Mouse (Mus musculus) embryonic facial prominence, embryonic 12.5 days (tissue): ENCODE measurements around the gene Plcb1. TPM values are rescaled to one million over a fixed set of nuclear protein-coding genes. Genes with fewer than 3 reads are reported as not detected.

Experiments used
- ATAC-seq: fragments of 200-750 bp; cut with Nextera tagmentation; 2 replicates; pipeline ENCODE4 v1.8.0; 2017; ENCODE audit not compliant: insufficient number of reproducible peaks, insufficient read depth, low FRiP score, low TSS enrichment
- H3K27ac ChIP-seq: fragments of 300-500 bp; sonication (generic); 2 replicates; pipeline ENCODE4 v1.5.1; 2016; ENCODE audit warnings: mild to moderate bottlenecking
- H3K27me3 ChIP-seq: fragments of 300-500 bp; sonication (generic); 2 replicates; pipeline ENCODE4 v1.6.1; 2016; ENCODE audit warnings: mild to moderate bottlenecking, moderate library complexity
- H3K36me3 ChIP-seq: fragments of 300-500 bp; sonication (generic); 2 replicates; pipeline ENCODE4 v1.6.1; 2016; ENCODE audit warnings: mild to moderate bottlenecking
- H3K4me1 ChIP-seq: fragments of 300-500 bp; sonication (generic); 2 replicates; pipeline ENCODE4 v1.6.1; 2016
- H3K4me2 ChIP-seq: fragments of 300-500 bp; sonication (generic); replicated peaks from 2 replicates; pipeline ENCODE4 v1.6.1; 2016; ENCODE audit warnings: mild to moderate bottlenecking, moderate library complexity
- H3K4me3 ChIP-seq: fragments of 300-500 bp; sonication (generic); 2 replicates; pipeline ENCODE4 v1.5.1; 2016; ENCODE audit warnings: mild to moderate bottlenecking
- H3K9ac ChIP-seq: fragments of 300-500 bp; sonication (generic); 2 replicates; pipeline ENCODE4 v1.6.1; 2016; ENCODE audit warnings: mild to moderate bottlenecking, moderate library complexity
- H3K9me3 ChIP-seq: fragments of 300-500 bp; sonication (generic); 2 replicates; pipeline ENCODE4 v1.6.1; 2016; ENCODE audit warnings: mild to moderate bottlenecking, moderate library complexity
- WGBS: fragments of 180-500 bp; shearing (Covaris S2); methylation state at CpG from one replicate; pipeline ENCODE4 v1.1.7; 2016; 5-methylcytosine and 5-hydroxymethylcytosine counted together
- polyA plus RNA-seq: library from polyadenylated mRNA; unstranded; fragments of >200 nt; fragmentation: Nextera tagmentation; extraction: Ambion mirVana; gene quantifications from 2 replicates; pipeline ENCODE4 v1.2.1, GENCODE M21; 2016

The Plcb1 gene
- polyA plus RNA-seq, 1 experiment from 2014 or later = 16.5 TPM

DNA sequence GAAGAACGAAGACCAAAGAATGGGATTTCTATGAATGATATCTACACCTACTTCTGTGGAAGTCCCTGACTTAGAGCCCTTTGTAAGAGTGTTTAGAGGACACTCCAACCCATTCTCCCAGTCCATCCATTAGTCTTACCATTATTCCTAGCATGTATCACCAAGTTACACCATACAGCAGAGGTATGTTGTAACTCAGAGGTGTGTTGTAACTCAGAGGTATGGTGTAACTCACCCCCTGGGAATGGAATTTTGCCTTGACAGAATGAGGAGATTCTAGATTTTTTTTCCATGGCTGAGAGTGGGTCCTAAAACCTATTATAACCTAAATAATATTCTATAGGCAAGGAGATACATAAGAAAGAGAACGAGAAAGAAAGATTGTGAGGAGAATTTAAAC, 516.6 kb downstream of the Plcb1 start:
- Histone ChIP-seq H3K9ac (no peak overlapping the region), H3K9me3 (no peaks in the 10 kb centered on the region), H3K36me3 (no peaks in the 10 kb centered on the region), H3K4me2 (no peak overlapping the region), H3K27me3 (no peaks in the 10 kb centered on the region), H3K4me1 (no peaks in the 10 kb centered on the region), H3K4me3 (no peak overlapping the region), H3K27ac (no peak overlapping the region)
- ATAC-seq = no peak
- WGBS = 88% methylated on average over 2 of the region's 2 CpGs

DNA sequence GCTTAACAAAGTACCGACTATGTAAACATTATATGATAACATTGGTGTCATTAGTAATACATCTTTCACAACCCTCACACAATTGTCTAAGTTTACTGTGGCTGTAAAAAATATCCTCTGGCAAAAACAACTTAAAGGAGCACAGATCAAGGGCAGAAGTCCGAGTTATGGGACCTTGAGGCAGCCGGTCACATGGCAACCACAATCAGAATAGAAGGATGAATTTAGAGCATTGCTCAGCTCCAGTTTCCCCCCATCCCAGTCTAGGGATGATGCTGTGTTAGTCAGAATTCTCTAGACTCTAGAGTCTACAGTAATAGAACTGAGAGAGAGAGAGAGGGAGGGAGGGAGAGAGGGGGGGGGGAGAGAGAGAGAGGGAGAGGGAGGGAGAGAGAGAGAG, 519.3 kb downstream of the Plcb1 start:
- Histone ChIP-seq H3K4me1 (no peaks in the 10 kb centered on the region), H3K4me2 (no peak overlapping the region), H3K27ac (no peak overlapping the region), H3K27me3 (no peaks in the 10 kb centered on the region), H3K9me3 (no peaks in the 10 kb centered on the region), H3K9ac (no peak overlapping the region), H3K36me3 (no peaks in the 10 kb centered on the region), H3K4me3 (no peak overlapping the region)
- no peak for ATAC-seq
- WGBS = 85% methylated on average over 3 of the region's 3 CpGs

DNA sequence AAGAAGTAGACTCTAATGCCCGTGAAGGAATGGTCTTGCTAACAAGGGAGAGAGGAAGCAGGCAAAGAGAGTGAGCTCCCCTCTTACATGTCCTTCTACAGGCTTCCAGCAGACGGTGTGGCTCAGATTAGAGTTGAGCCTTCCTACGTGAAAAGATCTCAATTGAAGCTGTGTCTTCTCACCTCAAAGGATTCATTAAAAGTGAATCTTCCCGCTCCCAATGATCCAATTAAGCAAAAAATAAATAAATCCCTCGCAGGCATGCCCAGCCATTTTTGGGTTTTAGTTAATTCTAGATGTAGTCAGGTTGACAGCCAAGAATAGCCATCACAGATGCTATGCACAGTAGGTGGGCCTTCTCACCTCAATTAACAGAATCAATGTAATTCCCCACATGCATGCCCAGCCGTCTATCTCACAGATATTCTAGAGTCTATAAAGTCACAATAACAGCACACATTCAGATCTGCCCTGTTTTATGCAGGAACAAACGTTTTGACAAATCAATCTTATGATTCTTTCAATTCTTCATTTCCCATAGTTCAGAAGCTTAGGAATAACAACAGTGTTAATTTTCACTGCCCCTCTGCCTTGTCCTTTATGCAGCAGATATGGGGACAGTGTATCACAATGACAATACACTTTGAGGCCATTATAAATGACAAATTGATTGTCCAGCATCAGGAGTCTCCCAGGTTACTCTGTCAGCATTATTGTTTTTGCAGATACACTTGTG, 520.0 kb downstream of the Plcb1 start:
- Histone ChIP-seq H3K9ac (no peak overlapping the region), H3K4me2 (no peak overlapping the region), H3K27ac (no peak overlapping the region), H3K4me3 (no peak overlapping the region), H3K36me3 (no peaks in the 10 kb centered on the region), H3K4me1 (no peaks in the 10 kb centered on the region), H3K27me3 (no peaks in the 10 kb centered on the region), H3K9me3 (no peaks in the 10 kb centered on the region)
- no peak for ATAC-seq
- WGBS = 64% methylated on average over 7 of the region's 7 CpGs

DNA sequence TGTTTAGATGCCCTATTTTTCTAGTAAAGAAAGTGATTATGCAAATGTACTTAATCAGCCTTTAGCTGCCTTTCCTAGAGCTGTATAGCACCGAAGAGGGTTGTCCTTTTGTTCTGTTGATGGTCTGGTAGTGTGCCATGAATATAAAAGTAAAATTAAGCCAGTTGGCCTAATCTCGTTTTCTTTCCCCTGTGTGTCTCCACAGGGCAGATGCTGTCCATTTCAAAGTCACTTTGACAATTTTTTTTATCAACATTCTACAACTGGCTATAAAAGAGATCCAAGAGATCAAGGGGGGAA, 520.6 kb downstream of the Plcb1 start:
- WGBS = 58% methylated on average over 2 of the region's 2 CpGs
- Histone ChIP-seq H3K9ac (no peak overlapping the region), H3K4me1 (no peaks in the 10 kb centered on the region), H3K9me3 (no peaks in the 10 kb centered on the region), H3K27ac (no peak overlapping the region), H3K27me3 (no peaks in the 10 kb centered on the region), H3K36me3 (no peaks in the 10 kb centered on the region), H3K4me2 (no peak overlapping the region), H3K4me3 (no peak overlapping the region)
- no peak for ATAC-seq

DNA sequence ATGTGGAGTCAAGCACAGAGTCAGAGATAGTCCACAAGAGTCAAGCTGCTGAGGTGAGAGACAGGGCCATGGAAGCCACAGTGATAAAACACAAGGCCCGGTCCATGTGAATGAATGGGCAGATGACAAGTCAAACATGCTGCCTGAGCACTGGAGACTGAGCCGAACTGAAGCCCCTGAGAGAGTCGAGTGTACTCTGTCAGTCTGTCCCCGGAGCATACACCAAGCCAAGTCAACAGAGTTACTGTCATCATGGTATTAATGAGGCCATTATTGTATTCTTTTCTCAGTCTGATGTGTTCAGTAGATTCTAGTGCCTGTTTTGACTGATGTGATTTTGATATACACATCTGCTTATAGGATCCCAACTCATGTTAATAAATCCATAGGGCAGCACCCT, 521.9 kb downstream of the Plcb1 start:
- no peak for ATAC-seq
- H3K27me3 ChIP-seq = no peaks in the 10 kb centered on the region

DNA sequence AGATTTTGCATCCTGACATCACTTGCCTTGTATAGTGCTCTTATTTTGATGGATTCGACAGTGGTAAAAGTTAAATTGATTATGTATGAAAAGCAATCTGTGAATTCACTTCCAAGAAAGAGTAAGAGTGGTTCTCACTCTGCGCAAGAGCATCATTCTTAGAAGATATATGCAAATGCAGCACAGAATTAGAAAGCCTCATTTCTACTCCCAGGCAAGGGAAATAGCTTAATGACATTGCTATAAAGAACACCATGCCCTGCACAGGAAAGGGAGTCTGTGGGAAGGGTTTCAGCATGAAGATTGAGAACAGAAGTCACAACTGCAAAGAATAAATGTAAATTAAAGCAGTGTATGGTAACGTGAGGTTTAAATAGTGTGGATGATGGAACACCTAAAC, 530.1 kb downstream of the Plcb1 start:
- no peaks in the 10 kb centered on the region for H3K9me3 ChIP-seq
- no peaks in the 10 kb centered on the region for H3K36me3 ChIP-seq
- no peak overlapping the region for H3K9ac ChIP-seq
- ATAC-seq = no peak
- H3K27me3 ChIP-seq = no peaks in the 10 kb centered on the region
- WGBS = 85% methylated on average over 3 of the region's 3 CpGs
- no peaks in the 10 kb centered on the region for H3K4me1 ChIP-seq
- no peak overlapping the region for H3K4me2 ChIP-seq
- H3K4me3 ChIP-seq = no peak overlapping the region
- no peak overlapping the region for H3K27ac ChIP-seq

More for the DNA sequence above, 521.9 kb downstream of the Plcb1 start:
- Histone ChIP-seq H3K9me3 (no peaks in the 10 kb centered on the region), H3K4me3 (no peak overlapping the region), H3K27ac (no peak overlapping the region), H3K9ac (no peak overlapping the region), H3K4me2 (no peak overlapping the region), H3K36me3 (no peaks in the 10 kb centered on the region), H3K4me1 (no peaks in the 10 kb centered on the region)
- WGBS = 85% methylated on average over 4 of the region's 4 CpGs

- WGBS = 72% methylated on average over 1 of the region's 1 CpGs
- ATAC-seq = no peak
Observed at GRCm38 (mm10) chr2:135318136-135318535, 532.3 kb downstream of the Plcb1 start.

DNA sequence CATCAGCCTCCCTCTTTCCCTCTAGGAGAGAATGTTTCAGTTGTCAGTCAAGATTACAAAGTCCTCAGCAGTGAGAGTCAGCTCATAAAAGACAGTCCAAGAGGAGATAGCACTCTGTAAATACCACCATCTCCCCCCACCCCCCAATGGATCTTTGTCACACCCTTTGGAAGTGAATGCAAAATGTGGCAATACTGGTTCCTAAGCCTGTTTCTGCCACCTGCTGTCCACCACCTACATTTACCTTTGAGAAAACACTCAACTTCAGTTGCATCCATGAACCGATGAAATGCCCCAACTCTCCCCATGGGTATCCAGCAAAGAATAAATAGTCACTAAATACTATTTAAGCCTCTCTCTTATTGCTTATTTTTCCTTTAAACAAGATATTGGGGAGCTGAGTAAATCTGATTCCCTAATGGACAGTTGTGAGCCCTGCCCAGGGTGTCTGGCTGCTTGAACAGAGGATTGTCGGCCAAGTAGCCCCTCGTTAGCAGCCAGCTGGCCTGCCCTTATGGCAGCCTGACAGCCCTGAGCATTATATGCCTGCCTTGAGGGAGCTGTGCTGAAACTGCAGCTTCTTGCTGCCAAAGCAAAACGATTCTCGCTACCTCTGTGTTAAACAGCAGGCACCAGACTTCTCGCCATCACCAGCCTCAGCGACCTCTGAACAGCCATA, 537.5 kb downstream of the Plcb1 start:
- Histone ChIP-seq H3K36me3 (no peaks in the 10 kb centered on the region), H3K4me3 (no peak overlapping the region), H3K27me3 (no peaks in the 10 kb centered on the region), H3K4me2 (peak overlapping the region; percentile 28; the same call in 1 of the 2 replicates), H3K27ac (no peak overlapping the region), H3K9me3 (no peaks in the 10 kb centered on the region), H3K4me1 (0 out of 2 replicates have a peak, but pooled peaks cover 4% of the 10 kb centered on the region), H3K9ac (no peak overlapping the region)
- 77% methylated on average over 7 of the region's 7 CpGs for WGBS
- no peak for ATAC-seq

More at GRCm38 (mm10) chr2:135318136-135318535, 532.3 kb downstream of the Plcb1 start:
- no peaks in the 10 kb centered on the region for H3K27me3 ChIP-seq
- no peak overlapping the region for H3K4me2 ChIP-seq
- no peaks in the 10 kb centered on the region for H3K4me1 ChIP-seq
- no peak overlapping the region for H3K9ac ChIP-seq
- H3K4me3 ChIP-seq = no peak overlapping the region
- H3K36me3 ChIP-seq = no peaks in the 10 kb centered on the region
- H3K27ac ChIP-seq = no peak overlapping the region
- no peaks in the 10 kb centered on the region for H3K9me3 ChIP-seq

GRCm38 (mm10) chr2:135323955-135324302, 538.1 kb downstream of the Plcb1 start:
- Histone ChIP-seq H3K27me3 (no peaks in the 10 kb centered on the region), H3K9me3 (no peaks in the 10 kb centered on the region), H3K27ac (no peak overlapping the region), H3K4me1 (0 out of 2 replicates have a peak, but pooled peaks cover 4% of the 10 kb centered on the region), H3K4me3 (no peak overlapping the region), H3K4me2 (peak overlapping the region; percentile 28; the same call in 1 of the 2 replicates), H3K36me3 (no peaks in the 10 kb centered on the region), H3K9ac (no peak overlapping the region)
- peak; percentile 85 for ATAC-seq
- 23% methylated on average over 4 of the region's 4 CpGs for WGBS

GRCm38 (mm10) chr2:135328756-135329155, 542.9 kb downstream of the Plcb1 start:
- Histone ChIP-seq H3K27me3 (no peaks in the 10 kb centered on the region), H3K36me3 (no peaks in the 10 kb centered on the region), H3K4me1 (0 out of 2 replicates have a peak, but pooled peaks cover 1% of the 10 kb centered on the region), H3K9ac (no peak overlapping the region), H3K9me3 (no peaks in the 10 kb centered on the region), H3K27ac (no peak overlapping the region), H3K4me3 (no peak overlapping the region), H3K4me2 (no peak overlapping the region)
- no peak for ATAC-seq
- 5% methylated on average over 2 of the region's 2 CpGs for WGBS

DNA sequence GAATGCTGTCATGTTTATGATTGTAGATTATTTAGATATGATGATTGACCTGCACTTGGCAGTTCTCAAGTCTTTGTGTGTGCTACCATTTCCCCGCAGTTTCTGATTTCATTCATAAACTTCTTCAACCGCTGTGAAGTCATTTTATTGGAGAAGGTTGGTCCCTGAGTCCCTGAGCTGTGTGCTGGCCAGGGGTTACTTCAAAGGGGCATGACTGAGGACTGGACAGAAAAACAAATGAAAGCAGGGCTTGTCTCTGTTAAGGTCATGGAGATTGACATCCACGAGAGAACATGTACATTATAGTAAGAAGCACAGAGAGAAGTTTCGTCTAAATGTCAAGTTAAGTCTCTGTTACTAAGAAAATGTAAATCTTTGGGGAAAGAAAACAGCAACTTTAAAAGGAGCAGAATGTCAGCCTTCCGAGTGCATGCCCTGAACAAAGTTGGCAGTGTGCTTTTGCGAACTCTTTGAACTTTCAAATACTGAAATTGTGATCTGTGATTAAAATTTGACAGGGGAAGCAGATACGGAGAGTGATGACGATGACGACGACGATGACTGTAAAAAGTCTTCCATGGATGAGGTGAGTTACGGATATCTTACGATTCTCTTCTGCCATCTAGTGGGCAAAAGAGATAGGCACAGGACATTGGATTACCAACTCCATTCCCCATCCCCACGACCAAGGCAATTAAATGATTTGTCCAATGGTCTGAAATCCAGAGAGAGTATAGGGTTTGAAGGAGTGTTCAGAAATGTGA, 544.1 kb downstream of the Plcb1 start:
- peak overlapping the region; percentile 22; the same call in 1 of the 2 replicates for H3K4me3 ChIP-seq
- H3K27ac ChIP-seq = no peak overlapping the region
- no peaks in the 10 kb centered on the region for H3K27me3 ChIP-seq
- H3K9me3 ChIP-seq = no peaks in the 10 kb centered on the region
- 9% methylated on average over 14 of the region's 14 CpGs for WGBS
- H3K36me3 ChIP-seq = no peaks in the 10 kb centered on the region
- no peak overlapping the region for H3K9ac ChIP-seq
- peak overlapping the region; percentile 44 for H3K4me2 ChIP-seq
- no peak for ATAC-seq
- H3K4me1 ChIP-seq = no peaks in the 10 kb centered on the region

GRCm38 (mm10) chr2:135331868-135332267, 546.0 kb downstream of the Plcb1 start:
- H3K27ac ChIP-seq = no peak overlapping the region
- no peaks in the 10 kb centered on the region for H3K9me3 ChIP-seq
- no peaks in the 10 kb centered on the region for H3K4me1 ChIP-seq
- H3K36me3 ChIP-seq = no peaks in the 10 kb centered on the region
- 100% methylated on average over 1 of the region's 1 CpGs for WGBS
- no peak overlapping the region for H3K4me3 ChIP-seq
- ATAC-seq = no peak
- H3K9ac ChIP-seq = no peak overlapping the region
- H3K27me3 ChIP-seq = no peaks in the 10 kb centered on the region
- no peak overlapping the region for H3K4me2 ChIP-seq
